Mouse (Mus musculus) kidney, postnatal 36 days (tissue): ENCODE measurements around the gene Col8a2.

ENCODE experiments used
- DNase-seq, 2 experiments: peaks; one replicate each; pipeline ENCODE4 v3.0.0; 2021 to 2022; ENCODE audit warnings: mixed read lengths in 2 of 2

The Col8a2 gene

GRCm38 (mm10) chr4:126303877-126304276 lies 17.3 kb downstream of the Col8a2 start:
- no peak for DNase-seq

GRCm38 (mm10) chr4:126305428-126305827 lies 18.8 kb downstream of the Col8a2 start:
- no peak for DNase-seq

- DNase-seq = no peak
Measured at GRCm38 (mm10) chr4:126306058-126306457, 19.5 kb downstream of the Col8a2 start.

- DNase-seq = no peak
Measured at GRCm38 (mm10) chr4:126306827-126307226, 20.2 kb downstream of the Col8a2 start.

GRCm38 (mm10) chr4:126309211-126309921 lies 22.8 kb downstream of the Col8a2 start:
- peak in 1 of 2 experiments; percentile 50 for DNase-seq

GRCm38 (mm10) chr4:126309922-126310309 lies 23.3 kb downstream of the Col8a2 start:
- peak; percentile 87 to 95 for DNase-seq

GRCm38 (mm10) chr4:126310344-126310743 lies 23.8 kb downstream of the Col8a2 start:
- no peak for DNase-seq

- DNase-seq = no peak
Measured at GRCm38 (mm10) chr4:126311566-126312200, 25.1 kb downstream of the Col8a2 start.

GRCm38 (mm10) chr4:126313202-126313601 lies 26.6 kb downstream of the Col8a2 start:
- no peak for DNase-seq

- peak; percentile 76 to 86 for DNase-seq
Measured at GRCm38 (mm10) chr4:126314393-126314792, 27.8 kb downstream of the Col8a2 start.

- DNase-seq = peak; percentile 64 to 75
Measured at GRCm38 (mm10) chr4:126315931-126316330, 29.3 kb downstream of the Col8a2 start.

- no peak for DNase-seq
Measured at GRCm38 (mm10) chr4:126316443-126317040, 29.9 kb downstream of the Col8a2 start.

GRCm38 (mm10) chr4:126319806-126320205 lies 33.2 kb downstream of the Col8a2 start:
- DNase-seq = no peak

GRCm38 (mm10) chr4:126321111-126321853 lies 34.7 kb downstream of the Col8a2 start, which contains the start of gene Adprhl2:
Gene Adprhl2, minus strand, starts transcription at chr4:126321703.
- DNase-seq = peak; percentile 97 to 100

GRCm38 (mm10) chr4:126321854-126322511 lies 35.4 kb downstream of the Col8a2 start:
- no peak for DNase-seq

- no peak for DNase-seq
Measured at GRCm38 (mm10) chr4:126322646-126323045, 36.1 kb downstream of the Col8a2 start.

GRCm38 (mm10) chr4:126324861-126325260 lies 38.3 kb downstream of the Col8a2 start:
- no peak for DNase-seq

GRCm38 (mm10) chr4:126325281-126325861 lies 38.8 kb downstream of the Col8a2 start, which contains the start of gene Tekt2:
Gene Tekt2, minus strand, starts transcription at chr4:126325688.
- DNase-seq = no peak

GRCm38 (mm10) chr4:126326036-126326435 lies 39.4 kb downstream of the Col8a2 start:
- no peak for DNase-seq

GRCm38 (mm10) chr4:126330295-126330694 lies 43.7 kb downstream of the Col8a2 start:
- DNase-seq = no peak

- no peak for DNase-seq
Measured at GRCm38 (mm10) chr4:126331751-126332150, 45.2 kb downstream of the Col8a2 start.

GRCm38 (mm10) chr4:126332358-126332757 lies 45.8 kb downstream of the Col8a2 start:
- peak in 1 of 2 experiments; percentile 68 for DNase-seq
